19 mouse cellular contexts compared by ENCODE assay signal in genomic region chr6:137294973-137295820, GRCm38 (mm10). TPM values are rescaled to one million over a fixed set of nuclear protein-coding genes. Genes with fewer than 3 reads are reported as not detected.
DNase-seq lines count a peak whose midpoint lies in the region; ATAC-seq and TF ChIP-seq lines count a peak whose summit lies in the region.
"Had no signal": no experiment of that assay in that cellular context is flagged by ENCODE, and none has a peak within 500 bp of the region (broad histone marks: within the 10 kb centered on the region; RNA-seq: fewer than 3 reads in every experiment).

No protein-coding gene starts in this region.

- H3K27me3 ChIP-seq in hindbrain, embryonic 16.5 days (replicated peaks; ENCODE audit: control insufficient read depth, insufficient read depth, low read length) = no peaks in the 10 kb centered on the region
- H3K27me3 ChIP-seq in hindbrain, embryonic 11.5 days (ENCODE audit: control insufficient read depth, insufficient read depth, low read length) = no peaks in the 10 kb centered on the region
- no peaks in the 10 kb centered on the region for H3K27me3 ChIP-seq in neural tube, embryonic 14.5 days (ENCODE audit: control insufficient read depth, insufficient read depth, low read length)
- no peaks in the 10 kb centered on the region for H3K27me3 ChIP-seq in forebrain, embryonic 14.5 days (replicated peaks; ENCODE audit: control insufficient read depth, insufficient read depth, low read length)
- H3K27me3 ChIP-seq in midbrain, postnatal 0 days (ENCODE audit: insufficient read depth, low read length) = no peaks in the 10 kb centered on the region
- H3K27me3 ChIP-seq: heart, embryonic 12.5 days; liver, embryonic 15.5 days; stomach, embryonic 15.5 days had no signal

- DNase-seq in hindbrain, embryonic 11.5 days (ENCODE audit: low spot score) = no peak
- DNase-seq in neural tube, embryonic 10.5 days (ENCODE audit: extremely low spot score, low spot score) = no peak
- peak; percentile 75 for DNase-seq in forebrain, embryonic 14.5 days (ENCODE audit: low spot score)
- DNase-seq in midbrain, postnatal 0 days (ENCODE audit: low spot score) = peak; percentile 35
- no peak for DNase-seq in right cerebral cortex, postnatal 14 days
- DNase-seq in adrenal gland, adult 2 months = no peak
- DNase-seq: adrenal gland, postnatal 36 days; cerebellum, adult 11-12 months; kidney, adult 9 months; lung, postnatal 36 days; thymus, postnatal 14 days had no signal

- H3K36me3 ChIP-seq in hindbrain, embryonic 16.5 days (ENCODE audit: control insufficient read depth, insufficient read depth, low read length) = no peaks in the 10 kb centered on the region
- no peaks in the 10 kb centered on the region for H3K36me3 ChIP-seq in hindbrain, embryonic 11.5 days (ENCODE audit: control insufficient read depth, insufficient read depth, low read length)
- H3K36me3 ChIP-seq in neural tube, embryonic 14.5 days (ENCODE audit: control insufficient read depth, insufficient read depth, low read length) = no peaks in the 10 kb centered on the region
- H3K36me3 ChIP-seq in forebrain, embryonic 14.5 days (ENCODE audit: control insufficient read depth, insufficient read depth, low read length) = no peaks in the 10 kb centered on the region
- no peaks in the 10 kb centered on the region for H3K36me3 ChIP-seq in midbrain, postnatal 0 days (ENCODE audit: insufficient read depth, low read length)
- H3K36me3 ChIP-seq: heart, embryonic 12.5 days; hindbrain, embryonic 10.5 days; liver, embryonic 15.5 days; stomach, embryonic 15.5 days had no signal

- 64% methylated on average over 20 of the region's 20 CpGs for WGBS in hindbrain, embryonic 16.5 days
- 85% methylated on average over 20 of the region's 20 CpGs for WGBS in hindbrain, embryonic 11.5 days
- 60% methylated on average over 20 of the region's 20 CpGs for WGBS in neural tube, embryonic 14.5 days
- WGBS in forebrain, embryonic 14.5 days = 32% methylated on average over 20 of the region's 20 CpGs
- WGBS in midbrain, postnatal 0 days = 77% methylated on average over 20 of the region's 20 CpGs

- no peak overlapping the region for H3K4me2 ChIP-seq in hindbrain, embryonic 16.5 days (ENCODE audit: low read length)
- no peak overlapping the region for H3K4me2 ChIP-seq in hindbrain, embryonic 11.5 days (replicated peaks; ENCODE audit: low read depth, low read length)
- H3K4me2 ChIP-seq in neural tube, embryonic 14.5 days (ENCODE audit: low read depth, low read length) = no peak overlapping the region
- no peak overlapping the region for H3K4me2 ChIP-seq in forebrain, embryonic 14.5 days (ENCODE audit: low read length)
- no peak overlapping the region for H3K4me2 ChIP-seq in midbrain, postnatal 0 days (ENCODE audit: low read depth, low read length, poor library complexity, severe bottlenecking)
- H3K4me2 ChIP-seq: heart, embryonic 12.5 days; liver, embryonic 15.5 days; stomach, embryonic 15.5 days had no signal

- no peak overlapping the region for H3K27ac ChIP-seq in hindbrain, embryonic 16.5 days (ENCODE audit: low read depth, low read length)
- H3K27ac ChIP-seq in hindbrain, embryonic 11.5 days (ENCODE audit: low read depth, low read length) = no peak overlapping the region
- no peak overlapping the region for H3K27ac ChIP-seq in neural tube, embryonic 14.5 days (ENCODE audit: low read depth, low read length)
- H3K27ac ChIP-seq in forebrain, embryonic 14.5 days (ENCODE audit: low read depth, low read length) = no peak overlapping the region
- H3K27ac ChIP-seq in midbrain, postnatal 0 days (ENCODE audit: low read depth, low read length) = no peak overlapping the region
- H3K27ac ChIP-seq: hindbrain, embryonic 10.5 days; liver, embryonic 15.5 days; stomach, embryonic 15.5 days had no signal

- 0 out of 2 replicates have a peak, but pooled peaks have one; percentile 50 for ATAC-seq in hindbrain, embryonic 16.5 days
- no peak for ATAC-seq in hindbrain, embryonic 11.5 days (ENCODE audit: low FRiP score)
- ATAC-seq in neural tube, embryonic 14.5 days (ENCODE audit: low read depth) = 0 out of 2 replicates have a peak, but pooled peaks have one; percentile 31
- peak; percentile 80 for ATAC-seq in forebrain, embryonic 14.5 days
- no peak for ATAC-seq in midbrain, postnatal 0 days (ENCODE audit: low FRiP score)

- no peaks in the 10 kb centered on the region; the same call in 1 of the 2 replicates for H3K9me3 ChIP-seq in hindbrain, embryonic 16.5 days (ENCODE audit: control insufficient read depth, low read length)
- H3K9me3 ChIP-seq in hindbrain, embryonic 11.5 days (ENCODE audit: control insufficient read depth, low read length) = no peaks in the 10 kb centered on the region; the same call in 1 of the 2 replicates
- no peaks in the 10 kb centered on the region for H3K9me3 ChIP-seq in neural tube, embryonic 14.5 days (ENCODE audit: control insufficient read depth, low read length)
- H3K9me3 ChIP-seq in forebrain, embryonic 14.5 days (replicated peaks; ENCODE audit: control insufficient read depth, low read length) = no peaks in the 10 kb centered on the region
- H3K9me3 ChIP-seq in midbrain, postnatal 0 days (ENCODE audit: low read length) = no peaks in the 10 kb centered on the region
- H3K9me3 ChIP-seq: heart, embryonic 12.5 days; hindbrain, embryonic 10.5 days; liver, embryonic 15.5 days; stomach, embryonic 15.5 days had no signal

- H3K4me1 ChIP-seq in hindbrain, embryonic 16.5 days (ENCODE audit: control insufficient read depth, insufficient read depth, low read depth, low read length) = no peaks in the 10 kb centered on the region
- H3K4me1 ChIP-seq in hindbrain, embryonic 11.5 days (replicated peaks; ENCODE audit: control insufficient read depth, insufficient read depth, low read length) = no peaks in the 10 kb centered on the region
- H3K4me1 ChIP-seq in neural tube, embryonic 14.5 days (ENCODE audit: control insufficient read depth, insufficient read depth, low read length) = peaks cover 4% of the 10 kb centered on the region; the same call in 1 of the 2 replicates
- peaks cover 4% of the 10 kb centered on the region; the same call in 1 of the 2 replicates for H3K4me1 ChIP-seq in forebrain, embryonic 14.5 days (ENCODE audit: control insufficient read depth, insufficient read depth, low read length)
- no peaks in the 10 kb centered on the region for H3K4me1 ChIP-seq in midbrain, postnatal 0 days (ENCODE audit: insufficient read depth, low read length)
- H3K4me1 ChIP-seq: heart, embryonic 12.5 days; hindbrain, embryonic 10.5 days; liver, embryonic 15.5 days; stomach, embryonic 15.5 days had no signal

- no peak overlapping the region for H3K9ac ChIP-seq in hindbrain, embryonic 16.5 days (ENCODE audit: low read depth, low read length)
- no peak overlapping the region for H3K9ac ChIP-seq in hindbrain, embryonic 11.5 days (ENCODE audit: low read depth, low read length)
- no peak overlapping the region for H3K9ac ChIP-seq in neural tube, embryonic 14.5 days (replicated peaks; ENCODE audit: low read depth, low read length)
- H3K9ac ChIP-seq in forebrain, embryonic 14.5 days (ENCODE audit: low read length) = no peak overlapping the region
- H3K9ac ChIP-seq in midbrain, postnatal 0 days (replicated peaks; ENCODE audit: low read length, poor library complexity, severe bottlenecking) = no peak overlapping the region
- H3K9ac ChIP-seq: heart, embryonic 12.5 days; liver, embryonic 15.5 days; stomach, embryonic 15.5 days had no signal

- no peak overlapping the region for H3K4me3 ChIP-seq in hindbrain, embryonic 16.5 days (ENCODE audit: low read length)
- no peak overlapping the region for H3K4me3 ChIP-seq in hindbrain, embryonic 11.5 days (ENCODE audit: low read depth, low read length)
- no peak overlapping the region for H3K4me3 ChIP-seq in neural tube, embryonic 14.5 days (ENCODE audit: low read depth, low read length)
- H3K4me3 ChIP-seq in forebrain, embryonic 14.5 days (ENCODE audit: low read depth, low read length) = no peak overlapping the region
- no peak overlapping the region for H3K4me3 ChIP-seq in midbrain, postnatal 0 days (ENCODE audit: low read depth, low read length)
- H3K4me3 ChIP-seq: erythroblast, embryonic 14.5 days; heart, embryonic 12.5 days; hindbrain, embryonic 10.5 days; liver, embryonic 15.5 days; stomach, embryonic 15.5 days had no signal

- no peak for TF ChIP-seq CTCF in midbrain, postnatal 0 days (IDR thresholded peaks at IDR 0.05)

RNA-seq across cellular contexts. Expression of gene Ptpro, which starts 43.1 kb away (rescaled TPM):
- polyA plus RNA-seq in hindbrain, embryonic 16.5 days (2015; fragmentation: Nextera tagmentation; extraction: Ambion mirVana) = 39.2 and 51.8 TPM in 2 replicates
- polyA plus RNA-seq in hindbrain, embryonic 11.5 days (2014; fragmentation: Nextera tagmentation; extraction: Ambion mirVana) = 16.0 and 19.2 TPM in 2 replicates
- polyA plus RNA-seq in neural tube, embryonic 14.5 days (2014; fragmentation: Nextera tagmentation; extraction: Ambion mirVana) = 56.4 and 70.5 TPM in 2 replicates
- 41.7 and 51.2 TPM in 2 replicates for polyA plus RNA-seq in forebrain, embryonic 14.5 days (2014; fragmentation: Nextera tagmentation; extraction: Ambion mirVana)
- 122 and 134 TPM in 2 replicates for total RNA-seq in midbrain, postnatal 0 days (2014; rRNA removed)
- 54.8 and 58.7 TPM in 2 replicates for polyA plus RNA-seq in midbrain, postnatal 0 days (2015; fragmentation: Nextera tagmentation; extraction: Ambion mirVana)
- 1 to 10 TPM in 1 of 2 experiments, under 1 TPM in 1; 0.89 to 2.3 TPM for total RNA-seq in adrenal gland, adult 2 months (2021)
- 0.99 and 1.1 TPM in 2 replicates for polyA plus RNA-seq in adrenal gland, adult 2 months (2012; rRNA removed)
- total RNA-seq: MEL had no signal
- polyA plus RNA-seq: erythroblast, embryonic 14.5 days had no signal

Comparison
In these comparisons a context has a peak if more than half of its experiments do, and no peak if none do; other contexts are left out.
1. ATAC-seq: peak in hindbrain, embryonic 16.5 days (single experiment), neural tube, embryonic 14.5 days (single experiment) and forebrain, embryonic 14.5 days (single experiment); none in hindbrain, embryonic 11.5 days (single experiment) and midbrain, postnatal 0 days (single experiment).
2. DNase-seq: peak in forebrain, embryonic 14.5 days (single experiment) and midbrain, postnatal 0 days (single experiment); none in hindbrain, embryonic 11.5 days (single experiment), neural tube, embryonic 10.5 days (single experiment), right cerebral cortex, postnatal 14 days (single experiment) and adrenal gland, adult 2 months (single experiment).